Mouse (Mus musculus) E14TG2a.4 (cell line): ENCODE data around the gene Slx4ip.

Source experiments
- H3K27me3 ChIP-seq: 2 replicates; pipeline ENCODE4 v1.6.1; 2014; ENCODE audit warnings: low read length, control low read depth; ENCODE audit not compliant: insufficient read depth
- H3K36me3 ChIP-seq: 2 replicates; pipeline ENCODE4 v1.6.1; 2014; ENCODE audit warnings: low read length, control low read depth; ENCODE audit not compliant: insufficient read depth
- H3K4me1 ChIP-seq: replicated peaks from 2 replicates; pipeline ENCODE4 v1.6.1; 2014; ENCODE audit warnings: low read depth, low read length, control low read depth
- H3K4me3 ChIP-seq: replicated peaks from 2 replicates; pipeline ENCODE4 v1.5.1; 2014; ENCODE audit warnings: mild to moderate bottlenecking, low read length
- H3K9me3 ChIP-seq: 2 replicates; pipeline ENCODE4 v1.6.1; 2014; ENCODE audit warnings: low read length, control low read depth
- CTCF ChIP-seq: conservative IDR thresholded peaks from 2 replicates; pipeline ENCODE4 v1.5.1; 2014; ENCODE audit warnings: low read length
- NANOG ChIP-seq: IDR thresholded peaks from 2 replicates; pipeline ENCODE4 v1.6.1; 2014; ENCODE audit warnings: borderline replicate concordance, low read length, mixed read lengths
- POU5F1 ChIP-seq: IDR thresholded peaks from 2 replicates; pipeline ENCODE4 v1.6.1; 2014; ENCODE audit warnings: low read length, borderline replicate concordance

Slx4ip gene

DNA sequence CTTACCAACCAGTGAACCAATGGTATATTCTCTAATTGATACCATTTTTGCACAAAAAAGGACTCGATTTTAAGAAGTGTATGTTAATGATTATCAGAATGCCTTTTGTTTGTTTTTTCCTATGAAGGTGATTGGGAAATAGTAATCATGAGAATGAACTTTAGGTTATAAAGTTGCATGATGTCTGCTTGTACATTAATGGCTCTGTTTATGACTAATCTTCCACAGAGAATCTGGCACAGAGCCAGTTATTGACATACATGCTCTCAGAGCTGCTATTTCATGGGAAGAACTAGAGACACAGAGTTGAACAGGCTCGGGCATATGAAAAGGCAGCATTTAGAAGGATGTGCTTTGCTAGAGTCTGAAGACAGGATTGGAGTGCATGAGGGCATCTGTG is 5.1 kb downstream of the Slx4ip start:
- H3K4me1 ChIP-seq: peaks cover 7% of the 10 kb centered on the region
- no peaks in the 10 kb centered on the region for H3K36me3 ChIP-seq
- H3K9me3 ChIP-seq: no peaks in the 10 kb centered on the region
- H3K27me3 ChIP-seq: no peaks in the 10 kb centered on the region
- no peak overlapping the region for H3K4me3 ChIP-seq
- TF ChIP-seq POU5F1: no peak
- TF ChIP-seq NANOG: no peak

DNA sequence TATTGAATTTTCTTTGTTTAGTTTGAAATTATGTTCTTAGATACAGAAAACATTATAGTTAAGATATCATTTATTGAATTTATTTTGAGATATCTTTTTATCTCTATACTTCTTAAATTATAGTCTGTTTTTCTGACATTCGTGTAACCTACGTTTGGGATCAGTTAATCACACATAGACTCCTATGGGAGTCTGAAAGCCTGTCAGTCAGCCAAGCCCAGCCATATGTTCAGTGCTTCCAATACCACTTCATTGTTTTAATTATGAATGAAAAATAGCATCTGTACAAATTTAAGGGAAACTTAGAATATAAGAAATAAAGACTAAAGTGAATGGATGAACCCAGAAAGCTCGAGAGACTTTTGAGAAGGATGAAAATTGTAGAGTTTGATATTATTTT is 17.6 kb downstream of the Slx4ip start:
- Histone ChIP-seq H3K27me3 (no peaks in the 10 kb centered on the region), H3K9me3 (no peaks in the 10 kb centered on the region), H3K36me3 (no peaks in the 10 kb centered on the region; the same call in 1 of the 2 replicates), H3K4me1 (no peaks in the 10 kb centered on the region), H3K4me3 (no peak overlapping the region)
- TF ChIP-seq POU5F1: no peak
- TF ChIP-seq NANOG: no peak
- no peak for TF ChIP-seq CTCF

DNA sequence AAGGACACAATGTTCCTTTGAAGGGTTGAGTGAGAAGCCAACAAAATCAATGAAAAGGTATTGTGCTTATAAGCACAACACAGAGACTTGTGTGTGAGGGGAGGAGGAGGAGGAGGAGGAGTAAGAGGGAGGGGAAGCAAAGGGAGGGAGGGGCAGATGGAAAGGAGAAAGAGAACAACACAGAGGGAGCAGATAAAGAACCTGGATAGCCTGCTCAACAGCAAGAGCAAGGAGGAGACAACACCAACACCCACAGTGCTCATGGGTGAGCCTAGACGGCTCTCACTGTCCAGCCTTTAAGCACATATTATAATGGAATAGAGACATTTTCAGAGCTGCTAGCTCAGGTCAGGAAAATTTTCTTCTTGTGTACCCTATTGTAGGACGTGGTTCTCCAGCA is 18.3 kb downstream of the Slx4ip start:
- Histone ChIP-seq H3K4me3 (no peak overlapping the region), H3K4me1 (no peaks in the 10 kb centered on the region), H3K36me3 (no peaks in the 10 kb centered on the region; the same call in 1 of the 2 replicates), H3K9me3 (no peaks in the 10 kb centered on the region), H3K27me3 (no peaks in the 10 kb centered on the region)
- TF ChIP-seq NANOG: no peak
- no peak for TF ChIP-seq POU5F1
- no peak for TF ChIP-seq CTCF

DNA sequence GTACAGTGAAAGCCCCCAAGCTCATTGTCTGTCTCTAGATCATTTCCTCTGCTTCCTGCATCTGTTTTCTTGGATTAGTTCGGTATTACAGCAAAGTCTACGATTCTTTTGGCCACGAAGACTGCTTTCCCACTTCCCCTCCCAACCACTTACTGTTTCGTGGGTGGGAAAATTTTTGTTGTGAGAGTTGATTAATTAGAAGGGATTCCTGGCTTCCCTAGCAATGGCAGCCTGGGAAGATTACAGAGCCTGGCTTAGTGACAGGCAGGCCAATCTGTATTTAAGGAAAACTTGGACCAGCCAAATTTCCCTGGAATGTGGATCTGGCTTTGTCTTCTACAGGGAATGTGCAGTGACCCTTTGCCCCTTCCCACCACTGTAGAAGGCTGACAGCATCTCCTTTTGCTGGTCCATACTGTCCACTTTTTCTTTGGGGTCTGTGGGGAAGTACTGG is 21.0 kb downstream of the Slx4ip start:
- no peaks in the 10 kb centered on the region for H3K4me1 ChIP-seq
- H3K36me3 ChIP-seq: no peaks in the 10 kb centered on the region
- TF ChIP-seq CTCF (no peak), POU5F1 (no peak), NANOG (no peak)
- H3K27me3 ChIP-seq: no peaks in the 10 kb centered on the region
- no peaks in the 10 kb centered on the region for H3K9me3 ChIP-seq
- no peak overlapping the region for H3K4me3 ChIP-seq

DNA sequence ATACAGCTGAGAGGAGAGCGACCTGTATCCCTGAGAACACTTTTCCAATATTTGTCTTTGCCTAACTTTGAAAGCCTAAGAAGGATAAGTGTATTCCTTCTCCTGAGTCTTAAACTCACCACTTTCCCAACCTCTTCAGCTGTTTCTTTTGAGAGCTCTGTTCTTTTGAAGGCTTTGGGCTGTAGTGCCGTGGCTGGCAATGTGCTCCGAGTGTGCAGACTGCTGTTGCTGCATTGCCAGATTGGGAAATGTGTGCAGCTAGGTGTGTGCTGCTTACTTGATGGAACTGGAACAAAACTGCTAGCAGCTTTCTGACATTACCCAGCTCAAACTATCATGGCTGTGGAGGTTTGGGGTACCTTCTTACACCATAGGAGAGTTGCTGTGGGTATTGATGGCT is 22.0 kb downstream of the Slx4ip start:
- Histone ChIP-seq H3K36me3 (no peaks in the 10 kb centered on the region), H3K9me3 (no peaks in the 10 kb centered on the region), H3K4me3 (no peak overlapping the region), H3K27me3 (no peaks in the 10 kb centered on the region), H3K4me1 (no peaks in the 10 kb centered on the region)
- TF ChIP-seq NANOG (no peak), POU5F1 (no peak), CTCF (no peak)

DNA sequence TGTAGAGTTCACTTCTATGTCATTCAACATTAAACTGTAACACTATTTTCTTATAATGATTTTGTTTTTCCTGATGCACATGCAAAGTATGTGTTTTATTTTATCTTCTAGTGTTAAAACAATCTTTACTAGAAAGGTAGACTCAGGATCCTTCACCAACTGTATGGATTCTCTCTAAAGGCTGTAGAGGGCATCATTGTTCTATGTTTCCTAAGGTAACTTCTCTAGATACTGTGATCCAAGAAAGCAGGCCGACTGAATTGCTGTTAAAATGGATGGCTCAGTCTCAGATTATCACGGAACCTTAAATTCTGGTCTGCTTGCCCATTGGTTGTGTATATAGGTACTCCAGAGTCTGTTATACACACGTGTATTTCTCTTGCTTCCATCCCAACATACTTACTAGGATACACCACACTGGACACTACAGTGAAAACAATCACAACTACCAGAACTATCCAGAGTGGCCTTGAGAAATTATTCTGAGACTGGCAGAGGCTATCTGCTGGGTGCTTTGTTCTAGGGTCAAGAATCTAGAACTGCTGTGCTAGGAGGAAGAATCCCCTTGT is 23.4 kb downstream of the Slx4ip start:
- TF ChIP-seq POU5F1 (no peak), NANOG (no peak), CTCF (no peak)
- H3K4me3 ChIP-seq: no peak overlapping the region
- no peaks in the 10 kb centered on the region for H3K9me3 ChIP-seq
- H3K4me1 ChIP-seq: peaks cover 5% of the 10 kb centered on the region
- H3K36me3 ChIP-seq: no peaks in the 10 kb centered on the region
- no peaks in the 10 kb centered on the region for H3K27me3 ChIP-seq

DNA sequence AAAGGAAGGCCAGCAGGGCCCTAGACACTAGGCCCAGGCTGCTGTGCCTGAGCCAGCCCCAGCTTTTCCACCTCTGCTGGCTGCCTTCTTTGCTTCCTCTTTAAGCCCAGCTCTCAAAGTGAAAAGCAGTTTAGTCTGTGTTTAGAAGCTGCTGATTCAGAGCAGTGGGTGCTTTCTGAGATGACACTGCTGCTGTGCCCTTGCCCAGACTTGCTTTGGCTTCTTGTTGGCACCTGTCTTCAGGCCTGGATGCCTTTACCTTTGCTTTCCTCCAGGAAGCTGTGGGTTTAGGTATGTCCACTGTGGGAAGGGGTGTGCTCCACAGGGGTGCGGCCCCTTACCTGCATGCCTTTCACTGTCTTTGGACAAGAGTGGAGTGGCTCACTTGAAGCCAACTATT is 28.4 kb downstream of the Slx4ip start:
- Histone ChIP-seq H3K36me3 (no peaks in the 10 kb centered on the region; the same call in 1 of the 2 replicates), H3K9me3 (no peaks in the 10 kb centered on the region), H3K4me3 (no peak overlapping the region), H3K27me3 (no peaks in the 10 kb centered on the region), H3K4me1 (peaks cover 17% of the 10 kb centered on the region)
- TF ChIP-seq CTCF: no peak
- TF ChIP-seq NANOG: no peak
- TF ChIP-seq POU5F1: no peak

DNA sequence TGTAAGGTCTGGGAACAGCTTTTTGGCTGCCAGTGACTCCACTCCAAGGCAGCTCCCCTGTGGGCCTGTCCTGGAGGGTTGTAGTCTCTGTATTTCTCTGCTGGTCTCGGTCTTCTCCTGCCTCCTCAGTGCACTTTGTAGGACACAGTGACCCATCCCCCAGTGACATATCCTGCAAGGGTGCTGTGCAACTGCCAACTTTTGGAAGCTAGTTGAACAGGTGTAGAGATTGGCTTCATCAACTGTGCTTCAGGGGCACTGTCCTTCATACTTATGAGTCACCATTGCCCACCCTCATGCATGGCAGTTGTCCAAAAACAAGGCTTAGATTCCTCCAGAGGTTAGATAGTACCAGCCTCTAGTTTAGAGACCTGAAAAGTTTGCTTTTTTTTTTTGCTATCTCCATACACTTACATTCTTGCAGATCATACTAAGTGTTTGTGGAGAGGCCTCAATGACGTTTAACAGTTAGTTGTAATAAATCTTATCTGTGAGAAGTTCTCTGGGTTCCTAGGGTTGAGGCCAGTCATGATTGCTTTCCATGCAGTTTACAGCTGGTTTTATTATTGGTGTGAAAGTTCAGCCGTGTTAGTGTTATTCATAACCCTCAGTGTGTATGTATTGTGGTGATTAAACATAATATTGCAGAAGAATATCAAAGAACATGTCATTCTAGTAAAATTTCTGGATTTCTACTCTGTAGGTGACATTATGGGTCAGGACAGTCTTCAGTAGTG is 29.4 kb downstream of the Slx4ip start:
- H3K36me3 ChIP-seq: no peaks in the 10 kb centered on the region; the same call in 1 of the 2 replicates
- no peak overlapping the region for H3K4me3 ChIP-seq
- H3K9me3 ChIP-seq: no peaks in the 10 kb centered on the region
- TF ChIP-seq CTCF (no peak), NANOG (no peak), POU5F1 (no peak)
- H3K4me1 ChIP-seq: peaks cover 17% of the 10 kb centered on the region
- H3K27me3 ChIP-seq: no peaks in the 10 kb centered on the region

DNA sequence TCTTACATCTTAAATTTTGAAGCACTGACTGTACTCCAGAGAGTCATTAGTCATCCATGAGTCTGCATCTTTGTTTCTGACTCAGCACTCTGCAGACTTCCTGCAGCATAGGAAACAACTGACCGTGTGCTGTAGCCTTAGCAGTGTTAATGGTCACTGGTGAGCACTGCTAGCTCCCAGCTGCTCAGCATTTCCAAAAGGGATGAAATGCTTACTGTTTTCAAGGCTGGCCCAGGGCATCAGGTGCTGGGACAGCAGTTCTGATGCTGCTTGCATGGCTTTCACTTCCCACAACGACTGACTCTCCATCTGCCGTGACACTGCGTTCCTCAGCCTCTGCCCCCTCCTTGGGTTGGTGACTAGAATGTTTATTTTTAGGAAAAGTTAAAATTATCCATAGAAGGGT is 30.0 kb downstream of the Slx4ip start:
- H3K9me3 ChIP-seq: no peaks in the 10 kb centered on the region
- peaks cover 17% of the 10 kb centered on the region for H3K4me1 ChIP-seq
- no peaks in the 10 kb centered on the region; the same call in 1 of the 2 replicates for H3K36me3 ChIP-seq
- no peak overlapping the region for H3K4me3 ChIP-seq
- no peak for TF ChIP-seq POU5F1
- no peak for TF ChIP-seq CTCF
- TF ChIP-seq NANOG: no peak
- H3K27me3 ChIP-seq: no peaks in the 10 kb centered on the region
